Mouse (Mus musculus) left cerebral cortex, adult 2 months (tissue): Measurements from ENCODE around the gene Olfr1340. TPM values are rescaled to one million over a fixed set of nuclear protein-coding genes. Genes with fewer than 3 reads are reported as not detected.

ENCODE experiments used
- DNase-seq, 2 experiments: peaks; one replicate each; pipeline ENCODE4 v3.0.0; 2021 to 2022; ENCODE audit warnings: low spot score in 2 of 2, mixed read lengths in 1 of 2; ENCODE audit errors: extremely low spot score in 1 of 2
- H3K27ac ChIP-seq: fragments of 200-600 bp; 2 replicates; pipeline ENCODE4 v1.8.1; 2022
- H3K4me3 ChIP-seq: fragments of 200-600 bp; 2 replicates; pipeline ENCODE4 v1.8.1; 2022
- CTCF ChIP-seq: fragments of 200-600 bp; IDR thresholded peaks from 2 replicates; pipeline ENCODE4 v1.8.1; 2022; ENCODE audit warnings: antibody characterized with exemption, mild to moderate bottlenecking, moderate library complexity
- intact Hi-C: fragments of 180-260 bp; cut with DNase I; formaldehyde crosslinking; loops from one replicate; pipeline ENCODE4 v1.15.1; 2025
- total RNA-seq, 2 experiments: library from RNA; stranded (reverse); gene quantifications; 2 replicates each; pipeline ENCODE4 v1.2.3; 2021

The Olfr1340 gene
- total RNA-seq, 2 experiments from 2014 or later, result not detected

GRCm38 (mm10) chr4:118758637-118759036 is 38.7 kb downstream of the Olfr1340 start, which contains the start of gene Olfr1338:
Gene Olfr1338 (minus strand): TSS chr4:118758737.
- DNase-seq, result no peak
- TF ChIP-seq CTCF, result no peak
- H3K27ac ChIP-seq, result no peak within 1 kb of the TSS
- H3K4me3 ChIP-seq, result no peak within 1 kb of the TSS
- intact Hi-C loops, result no loop called here

Other genes with a start within 250 kb of the Olfr1340 start
- gene Tie1, start 230.1 kb upstream of the Olfr1340 start, total RNA-seq, result 1 to 10 TPM; 8.2 to 8.5 TPM
- gene 2610528J11Rik, start 193.1 kb upstream of the Olfr1340 start, total RNA-seq, result not detected
- gene Tmem125, start 176.1 kb upstream of the Olfr1340 start, total RNA-seq, result 1 to 10 TPM; 5.0 to 7.1 TPM
- gene Cfap57, start 99.4 kb upstream of the Olfr1340 start, total RNA-seq, result under 1 TPM; 0.72 to 0.82 TPM
- 10 to 100 TPM; 52.7 to 61.4 TPM for gene Ebna1bp2, start 99.3 kb upstream of the Olfr1340 start, total RNA-seq
- gene Olfr62, start 61.2 kb upstream of the Olfr1340 start, total RNA-seq, result not detected
- gene Olfr1342, start 27.4 kb upstream of the Olfr1340 start, total RNA-seq, result not detected
- gene Olfr1341, start 16.6 kb upstream of the Olfr1340 start, total RNA-seq, result not detected
- not detected for gene Olfr1339, start 12.0 kb downstream of the Olfr1340 start, total RNA-seq
- not detected for gene Olfr1338, start 38.6 kb downstream of the Olfr1340 start, total RNA-seq
- gene Olfr1337, start 62.4 kb downstream of the Olfr1340 start, total RNA-seq, result not detected
- not detected for gene Olfr1335, start 89.8 kb downstream of the Olfr1340 start, total RNA-seq
- not detected for gene Olfr1333, start 116.1 kb downstream of the Olfr1340 start, total RNA-seq
- gene Olfr1331, start 144.5 kb downstream of the Olfr1340 start, total RNA-seq, result not detected
- not detected for gene Olfr1330, start 168.5 kb downstream of the Olfr1340 start, total RNA-seq
- gene Olfr1329, start 197.3 kb downstream of the Olfr1340 start, total RNA-seq, result not detected
- not detected for gene Olfr1328, start 218.5 kb downstream of the Olfr1340 start, total RNA-seq
- under 1 TPM in 1 of 2 experiments, not detected in 1; 0.23 TPM for gene Lao1, start 241.4 kb downstream of the Olfr1340 start, total RNA-seq